Mouse (Mus musculus) forelimb bud, embryonic 11.5 days (tissue): Measurements from ENCODE around the gene Foxd4.

Source experiments
- DNase-seq: peaks from one replicate; pipeline ENCODE4 v3.0.0-alpha.2; 2012; ENCODE audit warnings: low read depth, low spot score

Gene Foxd4

DNA sequence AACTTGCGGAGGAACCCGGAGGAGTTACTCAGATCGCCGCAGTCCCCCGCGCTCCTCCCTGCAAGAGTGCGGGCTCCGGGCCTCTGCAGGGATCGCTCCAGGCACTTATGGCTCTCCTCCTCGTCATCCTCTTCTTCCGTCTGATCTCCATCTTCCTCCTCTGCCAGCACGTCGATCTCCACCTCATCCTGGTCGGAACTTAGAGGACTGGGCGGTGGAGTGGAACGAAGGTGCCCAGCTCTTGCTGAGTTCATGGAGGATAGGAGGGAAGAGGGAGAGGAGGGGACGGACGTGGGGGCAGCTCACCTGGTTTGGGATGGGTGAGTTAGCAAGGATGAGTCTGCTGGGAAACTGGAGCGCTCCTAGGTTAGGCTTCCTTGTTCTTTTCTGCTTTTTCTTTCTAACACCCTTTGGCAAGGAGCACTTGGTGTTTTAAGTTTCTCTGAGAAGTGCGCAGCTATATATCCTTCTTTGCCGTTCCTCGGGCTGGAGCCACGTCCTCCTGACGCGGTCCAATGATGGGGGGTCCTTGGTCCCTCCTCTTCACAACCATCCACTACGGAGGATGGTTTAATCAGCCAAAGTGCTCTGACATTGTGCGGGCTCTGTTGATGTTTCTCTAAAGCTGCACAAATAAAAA is at the start of gene Foxd4:
Foxd4 (minus strand) TSS at position 617 of the 640 bp plus-strand sequence.
- no peak for DNase-seq

DNA sequence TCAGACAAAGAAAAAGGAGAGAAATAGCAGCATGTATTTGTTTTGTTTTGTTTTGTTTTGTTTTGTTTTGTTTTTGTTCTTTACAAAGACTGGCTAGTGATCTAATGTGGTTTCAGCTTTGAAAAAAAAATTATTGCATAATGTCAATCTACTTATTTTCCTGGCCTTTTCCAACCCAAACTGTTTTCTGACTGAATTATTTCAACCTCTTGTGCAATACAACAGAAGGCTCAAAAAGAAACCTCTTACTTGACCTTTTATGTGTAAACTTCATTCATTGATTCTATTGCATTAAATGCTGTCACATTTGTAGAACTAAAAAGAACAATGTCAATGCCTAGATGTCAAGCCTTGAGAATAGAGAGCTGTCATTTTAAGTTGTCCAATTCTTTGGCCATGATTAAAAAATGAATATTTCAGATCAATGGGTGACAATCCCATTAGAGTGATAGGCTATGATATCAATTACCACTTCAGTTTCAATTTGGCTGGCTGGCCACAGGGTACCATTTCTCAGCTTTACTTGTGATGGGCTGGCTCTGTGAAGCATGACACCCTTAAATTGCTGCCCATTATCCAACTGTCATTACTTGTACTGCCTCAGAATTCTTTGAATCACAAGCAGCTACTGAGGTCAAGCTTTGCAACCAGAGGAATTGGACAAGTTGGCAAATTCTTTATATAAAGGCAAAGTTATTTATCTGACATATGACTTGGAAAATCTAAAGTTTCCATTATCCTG is 44.7 kb upstream of the Foxd4 start:
- DNase-seq: no peak

GRCm38 (mm10) chr19:24937084-24937483 is 36.1 kb upstream of the Foxd4 start:
- DNase-seq: peak; percentile 35

- peak; percentile 17 for DNase-seq
Observed at GRCm38 (mm10) chr19:24929041-24929440, 28.0 kb upstream of the Foxd4 start.

DNA sequence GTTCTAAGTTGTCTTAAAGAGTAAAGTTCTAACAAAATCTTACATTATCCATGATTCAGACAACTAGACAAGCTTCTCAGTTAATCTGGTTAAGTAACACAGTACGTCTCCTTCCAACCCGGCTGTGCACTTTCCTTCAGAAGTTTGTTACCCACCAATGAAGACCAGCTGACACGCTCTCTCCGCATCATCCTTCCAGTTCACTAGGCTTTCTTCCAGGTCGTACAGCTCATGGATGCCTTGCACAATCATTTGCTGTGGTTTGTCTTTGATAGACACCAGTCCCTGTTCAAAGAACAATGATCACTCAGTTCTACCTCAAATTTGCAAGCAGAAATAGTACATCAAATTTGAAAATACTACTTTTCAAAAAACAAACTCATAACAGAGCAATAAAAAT is 19.9 kb upstream of the Foxd4 start:
- no peak for DNase-seq

GRCm38 (mm10) chr19:24908385-24909155 is 7.6 kb upstream of the Foxd4 start:
- DNase-seq: no peak

GRCm38 (mm10) chr19:24907655-24908054 is 6.7 kb upstream of the Foxd4 start:
- no peak for DNase-seq

DNA sequence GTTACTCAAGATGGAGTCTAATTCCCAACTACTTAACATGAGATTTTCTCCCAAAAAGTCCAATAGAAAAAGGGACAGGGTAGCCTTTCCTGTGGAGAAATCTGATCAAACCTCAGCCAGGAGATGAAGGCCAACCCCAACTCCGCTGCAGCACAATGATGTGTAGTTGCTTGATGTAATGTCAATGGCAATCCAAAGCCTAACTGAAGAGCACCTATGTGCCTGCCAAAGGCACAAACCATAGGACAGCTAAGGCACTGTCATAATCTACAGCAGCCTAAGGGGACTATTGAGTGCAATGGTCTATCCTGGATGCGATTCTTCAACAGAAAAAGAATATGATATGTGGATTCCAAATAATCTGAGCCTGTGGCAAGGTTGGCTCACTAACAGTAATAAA is 1.8 kb upstream of the Foxd4 start:
- DNase-seq: no peak

- DNase-seq: no peak
Observed at GRCm38 (mm10) chr19:24902256-24902655, 1.3 kb upstream of the Foxd4 start.

DNA sequence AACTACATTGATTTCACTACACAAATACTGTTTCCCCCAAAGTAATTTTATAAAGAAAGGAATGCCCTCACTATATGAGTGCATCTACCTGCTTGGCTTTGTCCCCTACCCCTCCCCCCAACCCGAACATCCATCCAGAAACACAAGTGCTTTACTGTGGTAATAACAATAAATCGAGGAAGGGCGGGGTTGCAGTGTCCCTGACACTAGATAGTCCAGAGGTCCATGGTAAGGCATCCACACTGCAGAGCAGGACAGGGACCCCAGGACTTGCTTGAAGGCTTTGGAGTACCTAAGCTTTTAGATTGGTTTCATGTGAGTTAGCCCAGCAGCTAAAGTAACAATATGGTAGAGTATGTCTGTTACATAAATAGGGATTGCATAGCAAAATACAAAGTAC is 669 bp upstream of the Foxd4 start:
- DNase-seq: no peak

GRCm38 (mm10) chr19:24899578-24900544 is 1.1 kb downstream of the Foxd4 start:
- peak; percentile 38 for DNase-seq

- DNase-seq: peak; percentile 52
Observed at GRCm38 (mm10) chr19:24898737-24899577, 2.0 kb downstream of the Foxd4 start.

DNA sequence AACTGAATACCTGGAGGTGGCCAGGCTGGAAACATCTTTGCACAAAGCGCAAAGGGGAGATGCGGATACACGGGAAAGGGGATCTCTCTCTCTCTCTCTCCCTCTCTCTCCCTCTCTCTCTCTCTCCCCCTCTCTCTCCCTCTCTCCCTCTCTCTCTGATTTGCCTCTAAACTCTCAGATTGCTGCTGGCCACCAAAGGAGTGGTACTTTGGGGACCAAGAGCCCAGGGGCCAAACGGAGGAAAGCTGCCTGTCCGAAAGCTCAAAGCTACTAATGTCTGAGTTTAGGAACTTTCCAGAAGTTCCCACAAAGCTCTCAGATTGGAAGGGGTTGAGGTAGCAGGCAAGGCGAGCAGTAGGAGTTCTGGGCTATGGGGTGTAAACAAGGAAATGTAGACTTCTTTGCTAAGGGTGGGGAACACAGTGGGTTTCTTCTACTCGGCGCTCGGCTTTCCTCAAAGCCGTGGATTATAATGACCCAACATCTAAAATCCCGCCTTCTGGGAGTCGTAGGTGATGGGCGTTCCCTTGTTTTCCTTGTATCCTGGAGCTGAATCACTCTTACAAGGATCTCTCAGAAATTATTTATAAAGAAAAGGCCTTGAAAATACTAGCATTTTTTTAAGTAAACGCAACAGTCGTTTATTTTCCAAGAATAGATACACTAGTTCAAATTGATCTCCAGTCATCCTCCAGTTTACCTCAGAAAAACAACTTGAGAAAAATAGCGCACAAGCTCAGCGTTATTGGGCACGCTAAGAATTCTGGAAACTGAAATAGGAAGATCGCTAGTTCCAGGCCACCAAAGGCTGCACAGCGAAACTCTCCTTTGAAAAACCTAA is 2.9 kb downstream of the Foxd4 start:
- peak; percentile 17 for DNase-seq

GRCm38 (mm10) chr19:24897006-24897895 is 3.7 kb downstream of the Foxd4 start:
- DNase-seq: peak; percentile 20

DNA sequence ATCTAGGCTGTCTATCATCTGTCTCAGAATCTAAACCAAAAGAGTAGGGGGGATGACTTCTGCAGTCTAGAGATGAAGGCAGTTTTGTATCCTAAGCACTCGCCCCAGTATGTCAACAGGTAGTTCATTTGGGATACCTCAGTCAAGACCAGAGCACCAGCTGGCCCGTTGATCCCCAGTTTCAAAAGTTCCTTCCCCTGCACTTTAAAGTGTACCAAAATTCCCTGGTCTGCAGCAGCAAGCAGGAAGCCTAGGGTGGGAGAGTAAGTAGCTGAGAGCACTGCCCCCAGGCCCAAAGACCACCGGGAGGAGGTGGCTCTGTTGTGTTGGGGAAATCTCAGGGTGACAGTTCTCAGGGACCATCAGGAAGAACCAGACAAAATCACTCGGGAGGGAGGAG is 4.5 kb downstream of the Foxd4 start:
- no peak for DNase-seq

DNA sequence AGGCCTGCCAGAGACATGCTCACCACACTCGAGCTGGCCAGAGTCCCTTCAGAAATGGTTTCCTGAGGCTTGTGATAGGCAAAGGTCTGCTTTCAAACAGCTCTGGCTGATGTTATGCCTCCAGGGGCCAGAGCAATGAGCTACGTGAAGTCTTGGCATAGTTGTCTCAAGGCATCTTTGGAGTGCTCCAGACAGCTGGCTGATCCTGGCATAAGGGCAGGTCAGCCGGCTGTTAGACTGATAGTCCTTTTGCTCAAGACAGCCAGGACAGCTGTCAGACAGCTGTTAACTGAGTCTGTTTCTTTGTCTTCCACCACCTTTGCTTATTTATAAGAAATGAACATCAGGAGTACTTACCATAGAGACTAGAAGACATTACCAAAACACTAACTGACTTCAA is 14.1 kb downstream of the Foxd4 start:
- no peak for DNase-seq

GRCm38 (mm10) chr19:24885504-24885903 is 15.5 kb downstream of the Foxd4 start:
- DNase-seq: peak; percentile 73

DNA sequence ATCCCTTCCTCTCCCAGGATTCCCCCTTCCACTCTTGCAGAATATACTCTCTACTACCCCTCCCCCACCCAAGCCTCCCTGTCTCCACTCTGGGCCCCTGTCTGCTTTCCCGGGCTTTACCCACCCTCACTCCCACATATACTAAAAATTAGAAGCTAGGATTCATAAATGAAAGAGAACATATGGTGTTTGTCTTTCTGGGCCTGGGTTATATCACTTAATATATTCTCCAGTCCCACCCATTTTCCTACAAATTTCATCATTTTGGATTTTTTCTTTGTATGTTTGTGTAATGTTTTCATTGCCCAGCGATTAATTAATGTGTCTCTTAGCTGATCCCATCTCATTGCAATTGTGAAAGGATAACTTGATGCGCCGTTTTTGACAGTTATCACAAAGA is 19.8 kb downstream of the Foxd4 start:
- no peak for DNase-seq
